Mouse (Mus musculus): Measurements from ENCODE around the gene 4933405O20Rik.

The 4933405O20Rik gene

GRCm38 (mm10) chr7:50598890-50599289 is at the start of gene 4933405O20Rik:
Gene 4933405O20Rik, plus strand, starts transcription at chr7:50599190.
- no peak for DNase-seq

- no peak for DNase-seq
Measured at GRCm38 (mm10) chr7:50549572-50549971, 49.4 kb upstream of the 4933405O20Rik start.

- no peak for DNase-seq
Measured at GRCm38 (mm10) chr7:50551426-50551825, 47.6 kb upstream of the 4933405O20Rik start.

GRCm38 (mm10) chr7:50562708-50563107 is 36.3 kb upstream of the 4933405O20Rik start:
- no peak for DNase-seq

- no peak for DNase-seq
Measured at GRCm38 (mm10) chr7:50573841-50574240, 25.1 kb upstream of the 4933405O20Rik start.

GRCm38 (mm10) chr7:50588642-50589424 is 10.2 kb upstream of the 4933405O20Rik start:
- no peak for DNase-seq

- DNase-seq, result no peak
Measured at GRCm38 (mm10) chr7:50614101-50614500, 15.1 kb downstream of the 4933405O20Rik start.

GRCm38 (mm10) chr7:50629186-50629585 is 30.2 kb downstream of the 4933405O20Rik start:
- DNase-seq, result no peak

GRCm38 (mm10) chr7:50633147-50633546 is 34.2 kb downstream of the 4933405O20Rik start:
- no peak for DNase-seq
